Mouse (Mus musculus) activated CD4-positive, CD25-positive, alpha-beta regulatory T cell, adult 4 months (primary cell): ENCODE measurements at regions not wholly inside any gene's neighbourhood (a gene's known extent, or its start where the extent isn't known, plus 50 kb on each side); places are given as distances from the start of the nearest gene placed in this dataset.

ENCODE experiments used
- ATAC-seq: one replicate; pipeline ENCODE4 v1.8.0; 2017

- no peak for ATAC-seq
Measured at GRCm38 (mm10) chr16:51675988-51676387, 355.0 kb upstream of the Cblb start.

- peak; percentile 90 for ATAC-seq
Measured at GRCm38 (mm10) chr16:51690861-51691260, 340.2 kb upstream of the Cblb start.

- peak; percentile 81 for ATAC-seq
Measured at GRCm38 (mm10) chr16:51705026-51705425, 326.0 kb upstream of the Cblb start.

DNA sequence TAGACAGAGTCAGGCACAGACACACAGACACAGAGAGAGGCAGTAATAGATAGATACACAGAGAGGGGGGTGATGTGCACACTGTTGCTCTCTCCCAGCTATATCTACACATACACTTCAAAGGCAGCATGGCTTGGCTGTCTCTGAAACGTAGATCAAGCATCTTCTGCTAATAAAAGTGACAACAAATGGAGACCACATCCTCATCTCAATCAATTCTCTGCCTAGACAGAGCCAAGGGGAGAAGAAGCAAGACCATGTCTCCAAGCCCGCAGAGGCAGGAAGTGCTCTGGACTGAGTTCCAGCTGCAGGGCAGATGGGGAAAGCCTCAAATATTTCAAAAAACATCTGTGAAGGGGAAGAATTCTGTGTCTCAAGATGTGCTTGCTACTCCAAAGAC, 312.3 kb upstream of the Cblb start:
- ATAC-seq, result peak; percentile 71

DNA sequence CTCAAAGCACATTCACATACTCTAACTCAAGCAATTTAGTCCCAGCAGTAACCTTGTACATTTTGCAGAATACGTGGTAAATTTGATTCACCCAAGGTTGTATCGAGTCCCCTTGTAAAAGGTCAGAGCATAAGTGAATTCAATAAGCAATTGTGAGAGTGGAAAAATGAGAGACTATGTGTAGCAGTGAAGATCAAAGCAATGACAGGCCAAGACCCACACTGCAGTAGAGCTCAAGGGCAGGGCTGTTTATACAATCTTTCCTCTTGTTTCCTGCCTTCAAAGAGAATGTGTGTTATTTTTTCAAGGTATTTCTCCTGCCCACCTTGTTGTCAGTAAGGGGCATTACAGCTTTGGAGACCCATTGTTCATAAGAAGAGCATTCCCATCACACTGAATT, 311.4 kb upstream of the Cblb start:
- peak; percentile 73 for ATAC-seq

DNA sequence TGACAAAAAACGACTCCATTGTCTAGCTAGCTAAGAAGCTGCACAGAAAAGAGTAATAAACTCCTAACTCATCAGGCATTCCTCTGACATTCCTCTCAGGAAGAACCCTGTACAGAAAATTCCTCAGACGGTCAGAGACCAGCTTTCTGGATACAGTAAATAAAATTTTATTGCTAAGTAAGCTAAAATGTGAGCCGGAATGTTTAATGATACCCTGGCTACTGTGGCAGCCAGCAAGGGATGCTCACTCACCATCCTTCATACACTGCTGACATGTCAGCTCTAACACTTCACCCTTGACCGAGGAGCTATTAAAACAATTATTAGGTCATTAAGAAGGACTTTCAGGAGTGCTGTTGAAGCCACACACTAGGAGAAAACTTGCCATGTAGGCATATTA, 308.3 kb upstream of the Cblb start:
- ATAC-seq, result no peak

DNA sequence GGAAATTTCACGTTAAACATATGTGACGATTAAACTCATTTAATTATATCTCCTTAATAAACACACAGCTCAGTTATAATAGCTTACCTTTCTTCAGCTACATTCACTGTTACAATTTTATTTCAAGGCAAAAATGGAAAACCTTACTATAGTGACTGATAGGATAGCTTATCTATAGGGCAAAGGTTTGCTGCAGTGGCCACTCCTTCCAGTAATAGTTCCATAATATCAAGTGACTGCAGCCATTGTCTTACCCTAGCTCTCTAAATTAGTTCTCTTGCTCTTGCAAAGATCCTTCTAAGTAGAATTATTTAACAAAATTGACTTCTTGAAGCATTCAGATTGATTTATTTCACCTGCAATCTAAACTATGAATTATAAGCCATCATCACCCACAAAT, 289.1 kb upstream of the Cblb start:
- no peak for ATAC-seq

GRCm38 (mm10) chr16:51751878-51752277, 279.1 kb upstream of the Cblb start:
- no peak for ATAC-seq

- no peak for ATAC-seq
Measured at GRCm38 (mm10) chr16:51758361-51759227, 272.4 kb upstream of the Cblb start.

DNA sequence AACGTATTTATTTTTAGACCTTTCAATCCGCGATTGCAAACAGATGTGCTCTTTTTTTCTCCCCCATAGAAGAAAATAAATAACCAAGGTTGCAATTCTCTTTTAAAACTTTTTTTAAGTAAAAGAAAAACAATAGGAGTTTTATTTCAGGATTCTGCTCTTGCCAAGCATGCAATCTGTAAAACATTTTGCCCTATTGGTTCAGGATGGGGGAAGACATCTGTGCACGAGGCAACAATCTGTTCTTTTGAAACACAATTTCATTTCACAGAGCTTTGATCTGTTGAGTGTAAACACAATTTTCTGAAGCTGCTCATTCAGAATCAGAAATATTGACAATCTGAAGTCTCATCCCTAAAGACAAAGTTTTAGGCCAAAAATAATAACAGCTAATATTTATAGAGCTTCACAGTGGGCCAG, 271.8 kb upstream of the Cblb start:
- no peak for ATAC-seq

GRCm38 (mm10) chr16:51767556-51767955, 263.5 kb upstream of the Cblb start:
- ATAC-seq, result no peak

- ATAC-seq, result no peak
Measured at GRCm38 (mm10) chr16:51778920-51779319, 252.1 kb upstream of the Cblb start.

DNA sequence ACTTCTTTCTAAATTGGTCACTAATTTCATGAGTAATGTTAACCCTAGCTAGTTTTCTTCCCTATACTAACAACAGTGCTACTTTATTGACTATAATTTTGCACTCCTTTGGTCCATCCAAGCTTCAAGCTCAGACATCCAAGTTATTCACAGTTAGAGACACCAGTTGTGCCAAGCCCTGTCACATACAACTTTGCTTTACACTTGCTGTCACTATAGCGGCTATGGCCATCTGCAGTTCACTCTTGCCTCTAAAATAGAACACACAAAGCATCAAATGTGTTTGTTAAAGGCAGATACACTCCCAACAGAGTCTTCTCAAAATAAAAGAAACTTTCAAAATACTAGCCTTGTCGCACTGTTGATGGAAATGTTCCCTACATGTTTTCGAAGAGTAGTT, 236.0 kb upstream of the Cblb start:
- no peak for ATAC-seq

- peak; percentile 99 for ATAC-seq
Measured at GRCm38 (mm10) chr16:51807323-51807722, 223.7 kb upstream of the Cblb start.

- no peak for ATAC-seq
Measured at GRCm38 (mm10) chr16:51809120-51809519, 221.9 kb upstream of the Cblb start.

DNA sequence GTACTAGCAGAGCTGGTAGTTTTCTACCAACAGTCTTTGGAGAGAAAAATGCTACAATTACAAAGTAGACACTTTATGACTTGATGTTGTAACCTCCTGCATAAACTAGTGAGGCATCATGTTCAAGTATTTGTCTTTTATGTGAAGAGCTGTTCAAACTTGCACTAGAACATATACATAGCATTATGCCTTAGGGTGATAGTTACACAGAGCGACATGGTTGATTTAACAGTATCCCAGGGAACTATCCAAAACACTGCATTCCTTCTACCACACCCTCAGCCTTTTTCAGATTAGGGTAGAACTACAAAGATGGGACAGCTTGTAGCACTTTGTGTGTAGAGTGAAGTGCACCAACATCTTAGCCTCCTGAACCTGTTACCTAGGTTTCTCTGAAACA, 220.0 kb upstream of the Cblb start:
- no peak for ATAC-seq

GRCm38 (mm10) chr16:51842770-51843169, 188.3 kb upstream of the Cblb start:
- no peak for ATAC-seq

DNA sequence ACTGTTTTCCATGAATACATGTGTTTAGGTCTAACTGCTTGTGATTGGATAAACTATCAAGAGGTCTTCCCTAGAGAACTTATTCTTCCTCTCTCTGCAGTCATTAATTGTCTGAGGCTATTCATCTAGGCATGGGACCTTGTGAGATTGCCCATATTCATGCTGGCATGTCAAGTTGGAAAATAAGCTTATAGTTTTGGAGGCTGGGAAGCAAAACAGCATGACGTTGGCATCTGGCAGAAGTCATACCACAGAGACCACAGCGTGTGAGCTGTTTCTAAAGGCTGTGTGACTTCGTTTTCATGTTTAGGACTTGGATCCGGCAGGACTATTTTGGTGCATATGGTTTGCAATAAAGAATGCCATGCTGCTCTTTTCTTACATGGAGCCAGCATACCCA, 185.5 kb upstream of the Cblb start:
- ATAC-seq, result no peak

DNA sequence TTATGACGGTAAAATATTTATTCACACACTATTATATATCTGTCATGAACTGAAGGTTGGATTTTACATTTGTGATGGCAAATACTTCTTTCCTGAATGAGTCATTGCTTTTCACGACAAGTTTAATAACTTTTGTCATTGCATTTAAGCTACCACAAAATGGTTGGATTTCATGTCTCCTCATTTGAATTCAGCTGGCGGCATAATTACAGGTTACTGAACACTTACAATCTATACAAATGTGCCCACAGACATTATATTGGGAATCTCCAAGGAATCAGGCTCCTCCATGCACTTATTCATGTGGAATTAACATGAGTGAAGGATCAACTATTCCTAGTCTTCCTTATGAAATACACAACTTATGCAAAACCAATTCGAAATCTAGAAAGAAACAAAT, 150.3 kb upstream of the Cblb start:
- no peak for ATAC-seq

DNA sequence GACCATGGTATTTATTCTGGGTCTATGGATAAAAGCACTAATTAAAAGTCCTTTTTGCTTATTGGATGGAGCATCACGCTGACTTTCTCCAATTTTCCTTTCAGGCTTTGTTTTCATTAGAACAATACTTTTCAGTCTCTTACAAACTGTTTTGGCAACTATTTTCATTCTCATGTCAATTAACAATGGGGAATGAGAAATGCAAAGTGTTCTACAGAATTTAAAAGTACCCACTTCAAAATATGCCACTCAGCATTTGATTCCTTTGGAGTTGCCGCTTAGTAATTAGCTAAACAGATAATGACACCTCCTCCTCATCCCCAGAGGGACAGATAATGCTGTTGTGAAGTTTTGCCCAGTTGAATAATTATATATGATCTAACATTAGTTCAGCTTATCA, 149.9 kb upstream of the Cblb start:
- no peak for ATAC-seq

GRCm38 (mm10) chr16:51883813-51884212, 147.2 kb upstream of the Cblb start:
- ATAC-seq, result no peak

DNA sequence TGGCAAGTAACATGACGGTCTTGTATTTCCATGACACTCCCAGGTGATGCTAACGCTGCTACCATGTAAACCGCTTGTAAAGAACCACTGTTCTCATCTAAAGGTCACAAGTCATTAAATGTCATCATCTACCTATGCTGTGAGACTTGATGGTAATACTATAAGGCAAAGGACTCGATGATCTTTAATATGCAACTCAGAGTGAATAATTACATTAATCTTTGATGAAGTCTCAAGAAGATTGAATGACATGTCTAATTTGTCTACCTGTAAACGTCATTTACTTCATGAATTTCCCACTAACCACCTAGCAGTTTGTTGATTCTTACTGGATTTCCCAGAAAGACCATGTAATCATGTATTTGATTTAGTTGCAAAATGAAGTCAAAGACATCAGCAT, 143.5 kb upstream of the Cblb start:
- ATAC-seq, result no peak

DNA sequence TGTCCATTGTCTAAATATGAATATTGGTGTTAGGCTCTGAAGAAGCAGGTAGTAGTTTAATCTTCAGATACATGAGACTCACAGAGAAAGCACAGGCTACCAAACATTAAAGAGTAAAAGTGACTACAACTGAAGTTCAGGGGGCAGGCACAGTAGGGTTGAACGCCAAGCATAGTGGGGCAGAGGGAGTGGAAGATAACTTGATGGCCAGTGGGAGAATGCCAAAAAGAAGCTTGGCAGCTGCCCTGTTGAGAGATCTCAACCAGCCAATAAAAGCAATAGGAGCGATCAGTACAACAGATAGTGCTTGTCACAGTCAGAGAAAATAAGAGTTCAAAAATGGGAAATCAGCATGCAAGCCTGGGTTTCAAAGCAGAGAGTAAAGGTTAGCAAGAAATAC, 125.4 kb upstream of the Cblb start:
- ATAC-seq, result no peak

DNA sequence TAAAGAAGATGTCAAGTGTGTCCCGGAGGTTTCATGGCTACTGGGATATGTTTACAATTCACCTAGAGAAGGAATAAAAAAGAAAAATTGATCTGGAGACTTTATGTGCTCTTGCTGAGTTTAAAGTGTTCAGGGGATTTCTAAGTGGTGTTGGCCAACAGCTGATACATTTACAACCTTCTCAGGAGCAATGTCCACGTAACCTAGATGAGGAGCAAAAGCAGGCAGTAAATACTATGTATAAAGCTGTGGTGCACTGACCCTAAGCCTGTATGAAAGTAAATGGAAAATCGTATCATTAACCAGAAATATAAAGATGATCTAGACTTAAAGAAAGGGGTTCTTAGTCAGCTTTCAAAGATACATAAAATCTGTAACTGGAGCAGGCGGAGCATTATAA, 124.3 kb upstream of the Cblb start:
- no peak for ATAC-seq

DNA sequence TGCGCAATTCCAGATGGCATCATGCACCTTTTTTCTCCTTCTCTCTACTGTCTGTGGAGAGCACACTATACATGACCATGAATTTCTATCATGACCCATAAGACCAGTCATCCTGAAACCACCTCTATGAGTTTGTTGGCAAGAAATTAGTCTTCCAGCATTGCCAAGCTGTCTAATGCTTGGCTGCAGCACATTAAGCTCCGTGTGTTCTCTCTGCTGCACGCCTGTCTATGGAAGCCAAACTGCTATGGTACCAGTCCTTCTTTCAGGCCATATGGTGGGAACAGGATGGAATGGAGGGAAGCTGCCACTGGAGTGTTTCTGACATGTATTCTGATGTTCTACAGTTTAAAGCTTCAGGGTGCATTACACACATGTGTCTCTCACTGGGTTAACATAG, 121.0 kb upstream of the Cblb start:
- no peak for ATAC-seq
